Mouse (Mus musculus) olfactory bulb, adult 2 months (tissue): ENCODE measurements around the gene Astn1.

Source experiments
- CTCF ChIP-seq: fragments of 200-500 bp; IDR thresholded peaks from 2 replicates; pipeline ENCODE4 v1.5.1; 2012; ENCODE audit warnings: low read depth, mild to moderate bottlenecking, low read length, moderate library complexity; ENCODE audit not compliant: insufficient read depth
- POLR2A ChIP-seq: fragments of 200-500 bp; IDR thresholded peaks from 2 replicates; pipeline ENCODE4 v1.6.1; 2012; ENCODE audit warnings: mild to moderate bottlenecking, low read depth, low read length, moderate library complexity; ENCODE audit not compliant: insufficient read depth

DNA sequence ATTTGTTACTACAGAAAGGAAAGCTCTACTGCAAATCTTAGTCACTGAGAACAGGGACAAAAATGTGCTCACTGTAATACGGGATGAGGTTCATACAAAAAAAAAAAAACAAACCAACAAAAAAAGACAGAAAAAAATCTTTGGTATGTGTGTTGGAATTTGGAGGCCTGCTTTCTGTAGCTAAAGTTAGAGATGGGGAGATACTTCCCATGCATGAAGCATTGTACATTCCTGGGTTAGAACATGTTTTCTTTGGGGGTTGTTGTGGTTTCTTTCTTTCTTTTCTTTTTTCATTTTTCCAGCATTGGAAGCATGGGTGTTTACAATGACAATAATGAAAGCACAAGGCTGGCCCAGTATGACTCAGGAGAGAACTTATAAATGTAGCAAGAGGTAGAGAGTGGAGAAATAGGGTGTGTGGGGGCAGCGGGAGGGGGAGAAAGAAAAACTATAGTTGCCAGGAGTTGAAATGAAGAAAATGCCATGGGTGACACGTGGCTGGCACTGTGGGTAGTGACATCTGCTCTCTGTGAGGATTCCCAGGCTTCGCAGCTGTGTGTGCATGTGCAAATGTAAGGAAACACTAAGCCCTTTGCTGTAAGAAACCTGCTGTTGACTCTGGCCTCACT is 370.9 kb downstream of the Astn1 start:
- TF ChIP-seq CTCF = no peak
- no peak for TF ChIP-seq POLR2A
